Mouse (Mus musculus) olfactory bulb, adult 2 months (tissue): Measurements from ENCODE around the gene Obsl1.

Source experiments
- CTCF ChIP-seq: fragments of 200-500 bp; IDR thresholded peaks from 2 replicates; pipeline ENCODE4 v1.5.1; 2012; ENCODE audit warnings: low read depth, mild to moderate bottlenecking, low read length, moderate library complexity; ENCODE audit not compliant: insufficient read depth
- POLR2A ChIP-seq: fragments of 200-500 bp; IDR thresholded peaks from 2 replicates; pipeline ENCODE4 v1.6.1; 2012; ENCODE audit warnings: mild to moderate bottlenecking, low read depth, low read length, moderate library complexity; ENCODE audit not compliant: insufficient read depth

GRCm38 (mm10) chr1:75516703-75517380, 10.6 kb upstream of the Obsl1 start:
- TF ChIP-seq CTCF (no peak), POLR2A (no peak)
